Mouse (Mus musculus): ENCODE measurements around the gene Kank1.

The Kank1 gene

DNA sequence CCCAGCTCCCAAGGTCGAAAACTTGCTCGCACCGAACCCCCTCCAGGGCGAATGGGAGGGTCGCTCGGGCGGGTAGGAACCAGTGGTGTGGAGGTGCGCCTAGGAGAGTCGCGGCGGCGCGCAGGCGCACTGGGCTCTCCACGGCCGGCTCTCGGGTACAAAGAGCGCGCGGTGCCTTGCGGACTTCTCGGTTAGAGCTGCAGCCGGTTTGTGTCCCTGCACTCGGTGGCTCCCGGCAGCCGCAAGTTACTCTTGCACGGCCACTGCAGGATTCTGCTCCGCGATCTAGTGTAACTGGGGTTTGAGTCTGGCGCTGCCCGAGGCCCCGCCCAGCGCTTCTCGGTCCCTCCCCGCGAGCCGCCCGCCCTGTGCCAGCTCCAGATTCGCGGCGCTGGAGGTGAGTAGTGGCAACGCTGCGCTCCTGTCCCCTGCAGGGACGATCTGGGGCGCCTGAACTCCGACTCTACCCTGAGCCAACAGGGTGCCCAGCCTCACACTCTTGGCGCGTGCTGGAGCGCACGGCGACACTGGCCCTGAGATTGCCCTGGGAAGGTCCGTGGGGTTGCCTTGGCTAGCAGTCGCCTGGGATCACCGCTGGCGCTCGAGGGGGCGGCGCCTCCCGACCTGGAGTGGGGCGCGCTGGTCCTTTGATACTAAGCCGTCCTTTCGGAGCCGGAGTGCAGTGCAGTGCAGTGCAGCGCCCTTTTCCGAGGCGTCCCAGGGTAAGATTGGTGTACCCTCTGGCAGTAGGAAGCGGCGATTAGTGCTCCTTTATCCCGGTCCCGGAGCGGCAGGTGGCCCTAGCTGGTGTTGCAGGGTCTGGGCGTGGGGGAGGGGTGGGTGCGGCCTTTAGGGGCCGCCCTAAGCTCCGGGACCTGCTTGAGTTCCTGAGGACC lies at the start of gene Kank1:
Gene Kank1, plus strand, starts transcription at position 380 of the 896 bp plus-strand sequence.
- ATAC-seq (ENCODE audit: insufficient number of reproducible peaks, low FRiP score, low TSS enrichment): peak; percentile 45; the same call in 1 of the 2 replicates

DNA sequence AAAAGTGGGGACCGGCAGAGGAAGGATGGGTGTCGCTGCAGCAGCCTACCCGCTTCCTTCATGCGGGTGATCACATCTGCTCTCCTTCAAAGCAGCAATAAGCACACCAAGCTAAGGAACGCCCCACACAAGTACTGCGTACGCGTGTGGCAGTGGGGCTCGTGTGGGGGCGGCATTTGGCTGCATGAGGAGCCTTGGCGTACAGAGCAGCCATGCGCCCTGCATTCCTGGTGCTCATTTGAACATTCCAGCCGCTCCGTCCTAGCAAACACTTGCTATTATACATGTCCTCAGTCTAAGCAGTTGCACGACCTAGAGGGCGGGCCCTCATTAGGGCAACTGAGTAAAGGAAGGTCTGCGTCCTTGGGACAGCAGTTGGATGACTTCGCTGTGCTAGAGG lies 49.1 kb upstream of the Kank1 start:
- no peak for ATAC-seq (ENCODE audit: insufficient number of reproducible peaks, low FRiP score, low TSS enrichment)

DNA sequence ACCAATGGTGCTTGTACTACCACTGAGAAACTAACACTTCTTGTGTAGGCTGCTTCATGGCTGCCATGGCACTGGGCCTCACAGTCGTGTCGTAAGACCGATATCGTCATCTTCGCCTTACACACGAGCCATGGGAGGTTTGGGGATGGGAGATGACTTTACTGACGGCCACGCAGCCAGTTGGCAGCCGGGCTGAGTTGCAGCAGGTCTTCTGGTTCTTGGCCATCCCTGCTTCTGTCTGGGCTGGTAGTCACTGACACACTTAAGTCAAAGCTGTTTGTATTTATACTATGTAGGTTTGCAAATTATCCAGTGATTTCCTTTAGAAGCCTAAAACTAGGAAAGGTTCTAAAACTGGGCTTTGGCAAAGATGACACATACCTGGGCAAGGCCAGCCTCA lies 43.0 kb upstream of the Kank1 start:
- ATAC-seq (ENCODE audit: insufficient number of reproducible peaks, low FRiP score, low TSS enrichment): no peak

DNA sequence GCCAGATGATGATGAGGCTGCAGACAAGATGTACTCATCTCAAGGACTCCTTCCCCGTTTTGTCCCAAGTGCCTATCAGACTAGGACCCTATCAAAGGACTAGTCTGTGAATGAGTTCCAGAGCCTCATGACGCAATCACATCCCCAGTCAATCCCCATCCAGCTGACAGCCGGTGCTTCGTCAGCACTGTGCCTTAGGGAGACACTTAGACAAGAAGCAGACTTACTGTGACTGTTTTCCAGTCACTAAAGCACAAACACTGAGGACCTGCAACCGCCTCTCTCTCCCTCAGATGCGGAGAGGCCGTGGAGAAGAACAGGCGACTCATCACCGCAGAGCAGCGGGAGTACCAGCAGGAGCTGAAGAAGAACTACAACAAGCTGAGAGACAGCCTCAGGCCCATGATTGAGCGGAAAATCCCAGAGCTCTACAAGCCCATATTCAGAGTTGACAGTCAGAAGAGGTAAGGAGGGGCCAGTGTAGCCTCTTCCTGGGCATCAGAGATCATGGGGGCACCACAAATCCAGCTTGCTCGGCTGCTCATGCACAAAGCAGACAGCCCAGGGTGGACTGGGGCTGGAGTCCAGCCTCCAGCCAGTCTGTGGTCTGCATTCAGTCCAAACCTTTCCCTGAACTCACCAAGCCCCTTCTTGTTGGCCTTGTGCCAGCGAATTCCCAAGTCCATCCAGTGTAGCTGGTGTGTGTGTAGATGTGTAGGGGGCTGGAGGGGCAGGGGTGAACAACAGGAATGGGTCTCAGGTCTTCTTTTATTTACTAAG lies 36.5 kb upstream of the Kank1 start:
- 0 out of 2 replicates have a peak, but pooled peaks have one; percentile 26 for ATAC-seq (ENCODE audit: insufficient number of reproducible peaks, low FRiP score, low TSS enrichment)

DNA sequence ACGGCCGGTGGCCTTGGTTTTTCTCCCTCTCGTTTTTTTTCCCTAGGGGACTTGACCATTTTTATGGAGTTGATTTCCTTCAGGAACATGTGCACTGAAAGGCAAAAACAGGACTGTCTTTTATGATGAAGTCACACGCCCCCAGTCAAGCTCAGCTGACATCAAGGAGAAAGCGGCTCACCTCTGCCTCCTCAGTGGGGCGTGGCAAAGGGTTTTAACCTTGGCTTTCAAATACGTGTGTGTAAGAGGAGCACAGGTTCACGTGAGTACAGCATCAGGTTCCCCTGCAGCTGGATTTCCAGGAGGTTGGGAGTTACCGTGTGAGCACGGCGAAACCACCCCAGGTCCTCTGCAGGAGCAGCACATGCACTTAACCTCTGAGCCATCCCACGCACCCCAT lies 33.7 kb upstream of the Kank1 start:
- ATAC-seq (ENCODE audit: insufficient number of reproducible peaks, low FRiP score, low TSS enrichment): no peak

DNA sequence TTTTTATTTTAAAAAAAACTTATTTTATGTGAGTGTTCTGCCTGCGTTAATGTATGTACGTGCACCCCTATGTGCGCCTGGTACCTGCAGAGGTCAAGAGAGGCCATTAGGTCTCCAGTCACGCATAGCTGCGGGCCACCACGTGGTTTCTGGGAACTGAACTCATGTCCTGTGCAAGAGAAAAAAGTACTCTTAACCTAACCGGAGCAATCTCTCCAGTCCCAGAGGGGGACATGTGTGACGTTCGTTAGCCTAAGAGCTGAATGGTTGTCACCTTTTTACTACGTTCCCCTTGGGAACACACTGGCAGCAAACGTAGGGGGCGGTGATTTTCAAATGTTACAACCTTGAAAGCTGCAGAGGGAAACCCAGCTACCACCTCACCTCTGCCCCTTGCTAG lies 29.8 kb upstream of the Kank1 start:
- ATAC-seq (ENCODE audit: insufficient number of reproducible peaks, low FRiP score, low TSS enrichment): no peak

DNA sequence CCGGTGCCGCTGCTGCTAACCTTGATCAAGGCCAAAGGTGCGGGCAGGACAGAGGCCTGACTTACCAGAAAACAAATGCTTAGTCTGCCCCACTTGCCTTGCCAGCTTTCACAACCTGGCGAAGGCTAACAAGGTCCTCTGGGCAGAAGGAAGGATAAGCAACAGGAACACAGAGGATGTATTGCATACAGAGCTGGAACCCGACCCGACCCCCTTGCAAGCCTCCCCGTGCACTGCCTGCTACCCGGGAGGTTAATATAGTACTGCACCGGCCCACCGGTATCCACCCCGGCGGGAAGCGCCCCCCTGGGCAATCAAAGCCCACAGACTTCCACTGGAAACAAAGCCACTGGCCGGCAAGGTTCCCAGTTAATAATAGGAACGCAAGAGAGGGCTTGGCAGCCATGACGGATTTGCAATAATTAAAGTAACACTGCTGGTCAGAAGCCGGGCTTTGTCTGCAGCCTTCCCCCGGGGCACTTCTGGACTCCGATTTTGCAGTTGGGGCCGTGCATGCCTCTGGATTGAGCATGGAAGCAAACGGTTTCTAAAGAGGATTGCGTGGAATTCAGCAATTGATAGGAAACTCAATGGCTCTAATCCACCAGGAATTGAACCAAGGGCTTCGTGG lies 28.9 kb upstream of the Kank1 start:
- no peak for ATAC-seq (ENCODE audit: insufficient number of reproducible peaks, low FRiP score, low TSS enrichment)

DNA sequence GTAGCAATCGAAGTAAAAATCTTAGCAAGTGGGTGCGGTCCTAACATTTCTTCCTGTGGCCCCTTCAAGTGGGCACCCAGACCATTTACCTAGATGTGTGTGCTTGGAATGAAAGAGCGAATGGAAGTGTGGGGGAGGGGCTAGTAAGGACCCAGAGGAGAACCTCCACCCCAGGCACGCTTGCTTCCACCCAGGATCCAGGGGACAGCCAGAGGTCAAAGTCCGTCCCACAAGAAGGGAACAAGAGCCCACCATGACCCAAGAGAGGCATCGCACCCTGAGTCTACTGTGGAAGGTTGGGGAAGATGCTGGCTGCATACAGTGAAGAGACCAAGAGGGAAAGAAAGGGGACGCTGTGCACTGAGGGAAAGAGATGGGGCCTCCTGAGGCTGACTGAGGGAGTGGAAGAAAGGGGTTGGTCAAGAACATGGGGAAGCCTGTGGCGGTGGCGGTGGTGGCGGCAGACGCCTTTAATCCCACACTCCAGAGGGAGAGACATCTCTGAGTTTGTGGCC lies 28.1 kb upstream of the Kank1 start:
- ATAC-seq (ENCODE audit: insufficient number of reproducible peaks, low FRiP score, low TSS enrichment): no peak

DNA sequence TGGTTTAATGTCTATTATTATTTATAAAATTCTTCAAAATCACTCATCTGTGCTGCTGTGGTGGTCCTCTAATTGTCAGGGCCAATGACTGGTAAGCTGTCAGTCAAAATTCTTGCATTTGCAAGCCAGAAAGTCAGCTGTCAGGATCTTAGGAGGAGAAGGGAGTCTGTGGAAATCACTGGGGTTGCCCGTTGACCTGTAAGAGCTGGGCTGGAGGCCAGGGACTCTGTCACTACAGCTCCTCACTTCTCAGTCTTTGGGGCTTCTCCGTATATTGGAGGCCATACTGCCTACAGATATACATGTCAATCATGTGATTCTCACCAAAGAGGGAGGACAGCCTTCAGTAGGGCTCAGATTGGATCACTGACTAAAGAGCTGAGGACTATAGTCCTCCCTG lies 16.2 kb upstream of the Kank1 start:
- ATAC-seq (ENCODE audit: insufficient number of reproducible peaks, low FRiP score, low TSS enrichment): no peak

DNA sequence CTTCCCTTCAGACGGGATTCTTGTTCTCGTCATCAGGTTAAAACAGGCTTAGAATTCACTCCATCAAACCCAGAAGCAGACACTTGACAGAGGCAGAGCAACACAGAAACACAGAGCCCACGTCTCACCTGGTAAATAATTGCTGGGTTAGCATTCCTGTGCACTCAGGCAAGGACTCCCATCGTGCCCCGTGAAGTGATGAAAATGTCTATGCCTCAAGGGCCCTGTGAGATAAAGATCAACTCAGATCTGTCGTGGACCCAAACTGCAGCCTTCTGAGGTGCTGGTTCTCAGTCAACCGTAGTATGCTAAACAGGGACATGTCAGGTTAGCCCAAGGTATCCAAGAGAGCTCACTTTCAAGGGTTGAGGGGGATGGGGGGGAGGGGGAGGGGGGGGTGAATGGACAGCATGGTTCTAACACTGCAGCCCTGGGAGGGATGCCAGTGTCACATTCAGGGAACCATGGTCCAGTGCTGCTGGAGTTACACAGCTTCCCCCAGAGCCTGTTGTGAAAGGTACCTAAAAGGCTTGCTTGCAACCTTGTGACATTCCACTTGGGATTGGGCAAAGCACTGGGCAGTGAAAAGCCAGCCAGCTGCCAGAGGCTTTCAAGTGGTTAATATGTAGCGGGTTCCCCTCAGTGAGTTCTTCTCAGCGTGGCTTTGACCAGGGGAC lies 14.7 kb upstream of the Kank1 start:
- no peak for ATAC-seq (ENCODE audit: insufficient number of reproducible peaks, low FRiP score, low TSS enrichment)

DNA sequence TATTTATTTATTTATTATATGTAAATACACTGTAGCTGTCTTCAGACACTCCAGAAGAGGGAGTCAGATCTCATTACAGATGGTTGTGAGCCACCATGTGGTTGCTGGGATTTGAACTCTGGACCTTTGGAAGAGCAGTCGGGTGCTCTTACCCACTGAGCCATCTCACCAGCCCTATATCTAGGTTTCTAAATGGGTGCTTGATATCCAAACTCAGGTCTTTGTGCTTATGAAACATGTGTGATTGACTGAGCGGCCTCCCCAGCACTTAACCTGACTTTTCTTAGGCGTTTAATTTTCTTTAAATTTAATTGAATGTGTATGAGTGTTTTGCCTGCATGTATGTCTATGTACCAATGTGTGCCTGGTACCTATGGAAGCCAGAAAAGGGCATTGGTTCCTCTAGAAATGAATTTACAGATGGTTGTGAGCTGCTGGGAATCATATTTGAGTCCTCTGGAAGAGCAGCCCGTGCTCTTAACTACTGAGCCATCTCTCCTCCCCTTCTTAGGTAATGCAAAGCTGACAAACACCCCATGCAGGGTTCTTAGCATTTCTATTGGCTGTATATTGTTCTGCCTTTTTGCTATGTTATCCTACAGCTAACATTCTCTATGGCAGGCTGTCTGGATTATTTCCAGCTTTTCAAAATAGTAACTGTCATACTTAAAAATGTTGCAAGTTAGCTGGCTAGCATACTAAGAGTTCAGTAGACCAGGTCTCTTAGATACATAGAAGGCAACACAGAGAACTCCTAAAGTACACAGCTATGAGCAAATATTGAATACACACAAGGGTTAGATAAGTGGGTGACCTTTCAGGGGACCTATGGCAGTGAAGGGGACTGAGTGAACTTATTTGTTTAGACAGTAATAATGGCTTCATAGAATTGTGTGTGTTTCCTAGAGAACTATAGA lies 6.5 kb upstream of the Kank1 start:
- ATAC-seq (ENCODE audit: insufficient number of reproducible peaks, low FRiP score, low TSS enrichment): no peak

DNA sequence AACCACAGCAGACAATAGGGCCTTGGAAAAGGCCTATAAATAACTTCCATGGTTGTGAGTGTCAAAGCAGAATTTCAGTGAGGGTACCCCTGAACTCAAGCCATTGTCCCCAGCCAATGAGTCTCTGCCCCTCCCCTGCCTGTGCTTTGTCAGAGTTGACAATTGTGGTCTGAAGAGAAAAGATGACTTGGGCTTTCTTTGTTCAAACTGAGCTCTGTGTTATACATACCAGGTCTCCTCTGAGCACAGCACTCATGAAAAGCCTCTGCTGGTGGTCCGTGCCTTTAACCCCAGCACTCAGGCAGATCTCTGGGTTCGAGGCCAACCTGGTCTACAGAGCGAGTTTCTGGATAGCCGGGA lies 5.8 kb upstream of the Kank1 start:
- ATAC-seq (ENCODE audit: insufficient number of reproducible peaks, low FRiP score, low TSS enrichment): no peak

DNA sequence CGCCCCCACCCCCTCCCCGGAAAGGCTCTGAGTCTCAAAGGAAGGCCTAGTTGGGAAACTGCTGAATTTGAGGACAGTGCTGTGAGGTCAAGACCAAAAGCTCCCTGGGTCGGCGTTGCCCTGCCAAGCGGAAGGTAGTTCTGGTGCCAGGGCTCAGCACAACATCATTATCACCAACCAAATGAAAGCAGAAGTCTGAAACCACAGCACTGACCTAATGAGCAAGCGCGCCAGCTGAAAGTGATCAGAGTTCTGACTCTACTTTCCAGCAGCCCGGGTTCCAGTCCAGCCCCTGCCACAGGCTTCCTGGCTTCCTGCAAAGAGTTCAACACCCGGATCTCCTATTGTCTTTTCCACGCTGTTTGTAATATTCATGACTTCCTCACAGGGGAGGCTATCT lies 4.7 kb upstream of the Kank1 start:
- no peak for ATAC-seq (ENCODE audit: insufficient number of reproducible peaks, low FRiP score, low TSS enrichment)

DNA sequence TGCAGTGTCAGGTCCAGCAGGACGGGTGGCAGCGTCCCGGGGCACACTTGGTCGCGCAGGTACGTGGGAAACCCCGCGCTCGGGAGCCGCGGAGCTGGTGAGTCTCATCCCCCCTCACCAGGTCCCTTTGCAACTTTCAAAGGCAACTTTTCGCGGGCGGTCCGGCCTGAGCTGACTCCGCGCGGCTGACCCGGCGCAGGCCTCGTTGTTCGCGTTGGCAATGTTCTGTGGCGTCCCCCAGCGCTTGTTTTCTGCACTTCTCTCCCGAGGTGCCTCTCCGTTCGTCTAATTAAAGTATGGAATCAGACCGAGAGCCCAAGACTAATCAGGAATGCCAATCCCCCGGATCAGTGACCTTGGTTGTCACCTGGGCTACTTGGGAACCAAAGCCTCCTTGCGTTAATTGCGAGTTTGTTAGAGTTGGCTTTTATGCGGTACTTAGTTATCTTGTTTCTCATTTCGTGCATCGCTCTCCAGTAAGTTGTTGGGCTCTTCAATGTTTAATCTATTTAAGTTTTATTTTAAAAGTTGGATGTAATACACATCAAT lies 791 bp downstream of the Kank1 start:
- no peak for ATAC-seq (ENCODE audit: insufficient number of reproducible peaks, low FRiP score, low TSS enrichment)

DNA sequence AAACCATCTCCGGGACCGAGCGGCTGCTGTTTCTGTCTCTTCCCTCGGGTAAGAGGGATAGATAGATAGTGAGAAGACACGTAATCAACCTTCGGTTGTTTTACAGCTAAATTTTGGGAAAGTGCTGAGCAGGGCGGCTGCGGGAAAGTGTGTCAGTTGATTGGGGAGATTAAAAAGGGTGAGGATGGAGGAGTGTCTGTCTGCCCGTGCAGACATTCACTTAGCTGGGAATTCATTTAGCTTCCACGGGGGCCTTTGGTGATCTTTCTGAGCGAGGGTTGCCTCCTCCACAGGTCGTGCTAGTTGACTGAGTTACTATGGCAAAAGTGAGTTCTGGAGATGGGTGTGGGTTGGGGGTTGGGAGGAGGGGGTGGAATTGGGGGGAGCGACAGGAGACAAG lies 1.3 kb downstream of the Kank1 start:
- ATAC-seq (ENCODE audit: insufficient number of reproducible peaks, low FRiP score, low TSS enrichment): no peak

DNA sequence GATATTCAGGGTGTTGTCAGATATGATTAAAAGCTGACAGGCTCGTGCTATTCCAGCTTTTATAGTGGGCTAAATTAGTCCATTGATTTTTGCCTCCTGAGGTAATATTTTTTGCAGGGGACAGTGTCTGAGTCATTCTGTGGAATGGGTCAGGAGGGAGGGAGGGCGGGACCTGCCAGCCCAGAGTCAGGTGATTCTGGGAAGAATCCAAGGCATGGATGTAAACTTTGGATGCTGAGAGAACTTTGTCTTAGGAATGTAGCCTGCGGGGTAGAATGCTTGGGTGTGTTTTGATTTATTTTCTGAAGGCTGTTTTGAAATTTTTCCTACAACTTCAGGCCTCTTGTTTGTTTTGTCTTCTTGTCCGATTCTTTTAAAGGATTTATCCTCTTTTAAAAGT lies 6.8 kb downstream of the Kank1 start:
- no peak for ATAC-seq (ENCODE audit: insufficient number of reproducible peaks, low FRiP score, low TSS enrichment)

DNA sequence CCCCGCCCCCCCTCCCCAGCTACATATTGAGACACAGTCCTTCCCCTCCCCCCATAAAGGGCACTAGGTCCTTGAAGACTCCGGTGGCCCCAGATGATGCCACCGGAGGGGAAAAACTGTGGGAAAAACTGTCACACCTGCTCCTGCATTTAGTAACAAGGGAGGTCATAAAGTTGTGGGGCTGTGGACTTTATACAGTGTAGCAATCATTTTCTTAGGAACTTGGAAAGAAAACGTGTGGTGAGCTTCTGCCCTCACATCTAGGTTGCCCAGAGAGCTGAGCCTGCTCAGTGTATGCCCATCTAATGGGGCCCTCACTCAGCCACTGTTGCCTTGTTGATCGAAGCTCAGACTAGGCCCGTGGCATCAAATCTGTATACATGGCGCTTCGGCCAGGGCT lies 9.3 kb downstream of the Kank1 start:
- no peak for ATAC-seq (ENCODE audit: insufficient number of reproducible peaks, low FRiP score, low TSS enrichment)

DNA sequence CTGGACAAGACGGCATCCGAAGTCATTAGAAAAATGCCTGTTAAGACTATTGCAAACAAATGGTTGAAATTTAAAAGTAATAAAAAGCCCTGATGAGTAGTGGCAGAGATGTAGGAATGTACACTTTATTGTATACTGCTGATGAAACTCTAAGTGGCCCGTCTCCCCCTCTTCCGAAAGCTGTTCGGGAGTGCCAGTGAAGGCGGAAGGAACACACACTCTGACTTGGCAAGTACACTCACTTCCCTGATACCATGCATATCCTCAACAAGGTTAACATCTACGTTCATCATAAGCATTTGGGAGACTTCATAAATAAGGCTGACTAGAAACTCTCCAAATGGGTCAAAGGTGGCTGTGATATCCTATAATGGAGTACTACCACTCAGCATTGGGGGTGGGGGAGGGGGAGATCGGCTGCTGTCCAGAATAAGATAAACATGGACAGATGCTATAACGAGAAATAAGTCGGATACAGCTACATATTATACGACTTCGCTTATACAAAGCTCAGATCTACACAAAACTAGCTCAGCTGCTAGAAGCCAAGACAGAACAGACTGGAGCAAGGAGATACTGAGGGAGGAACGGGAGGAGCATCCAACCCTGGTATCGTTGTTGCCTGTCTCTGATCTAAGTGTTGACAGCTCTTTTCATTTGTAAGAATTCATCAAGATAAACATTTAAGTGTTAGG lies 11.2 kb downstream of the Kank1 start:
- ATAC-seq (ENCODE audit: insufficient number of reproducible peaks, low FRiP score, low TSS enrichment): no peak

DNA sequence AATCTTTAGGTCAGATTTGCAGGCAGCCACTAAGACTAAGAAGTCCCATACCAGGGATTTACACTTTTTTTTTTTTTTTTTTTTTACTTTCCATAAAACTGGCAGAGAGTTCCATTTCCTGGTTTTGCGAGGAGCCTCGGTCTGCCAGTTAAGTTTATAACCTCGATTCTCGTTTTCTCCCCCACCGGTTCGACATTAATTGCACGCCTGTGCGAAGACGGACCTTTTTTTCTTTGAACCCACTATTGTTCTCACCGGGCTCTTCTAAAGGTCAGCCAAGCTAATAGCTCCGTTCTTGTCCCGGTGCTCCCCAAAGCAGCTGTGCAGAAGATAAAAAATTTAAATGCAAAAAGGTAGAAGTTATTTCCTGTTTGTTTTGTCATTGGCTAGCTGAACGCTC lies 12.5 kb downstream of the Kank1 start:
- ATAC-seq (ENCODE audit: insufficient number of reproducible peaks, low FRiP score, low TSS enrichment): no peak
